Mouse (Mus musculus) urinary bladder, postnatal 25 days (tissue): ENCODE measurements around the gene Hmcn1.

ENCODE experiments used
- DNase-seq: peaks from one replicate; pipeline ENCODE4 v3.0.0; 2022; ENCODE audit warnings: low spot score

The Hmcn1 gene

GRCm38 (mm10) chr1:150993162-150994064, at the start of gene Hmcn1:
Gene Hmcn1, minus strand, starts transcription at chr1:150993435.
- peak; percentile 16 for DNase-seq

GRCm38 (mm10) chr1:151040945-151041649, 47.9 kb upstream of the Hmcn1 start:
- no peak for DNase-seq

- DNase-seq = no peak
Measured at GRCm38 (mm10) chr1:151040290-151040689, 47.1 kb upstream of the Hmcn1 start.

- no peak for DNase-seq
Measured at GRCm38 (mm10) chr1:151039189-151039588, 46.0 kb upstream of the Hmcn1 start.

- no peak for DNase-seq
Measured at GRCm38 (mm10) chr1:151038566-151038965, 45.3 kb upstream of the Hmcn1 start.

GRCm38 (mm10) chr1:151036405-151036985, 43.3 kb upstream of the Hmcn1 start:
- no peak for DNase-seq

- DNase-seq = no peak
Measured at GRCm38 (mm10) chr1:151035766-151036165, 42.5 kb upstream of the Hmcn1 start.

GRCm38 (mm10) chr1:151034993-151035592, 41.9 kb upstream of the Hmcn1 start:
- peak; percentile 66 for DNase-seq

GRCm38 (mm10) chr1:151033291-151033690, 40.1 kb upstream of the Hmcn1 start:
- no peak for DNase-seq

- no peak for DNase-seq
Measured at GRCm38 (mm10) chr1:151031581-151031980, 38.3 kb upstream of the Hmcn1 start.

GRCm38 (mm10) chr1:151031086-151031485, 37.9 kb upstream of the Hmcn1 start:
- DNase-seq = no peak

- no peak for DNase-seq
Measured at GRCm38 (mm10) chr1:151025049-151025773, 32.0 kb upstream of the Hmcn1 start.

GRCm38 (mm10) chr1:151019273-151019890, 26.1 kb upstream of the Hmcn1 start:
- DNase-seq = no peak

- peak; percentile 59 for DNase-seq
Measured at GRCm38 (mm10) chr1:151011056-151011455, 17.8 kb upstream of the Hmcn1 start.

GRCm38 (mm10) chr1:151009115-151009797, 16.0 kb upstream of the Hmcn1 start:
- DNase-seq = peak; percentile 40

- DNase-seq = no peak
Measured at GRCm38 (mm10) chr1:151007747-151008146, 14.5 kb upstream of the Hmcn1 start.

GRCm38 (mm10) chr1:151004007-151004406, 10.8 kb upstream of the Hmcn1 start:
- DNase-seq = no peak

GRCm38 (mm10) chr1:151001868-151002428, 8.7 kb upstream of the Hmcn1 start:
- no peak for DNase-seq

- DNase-seq = no peak
Measured at GRCm38 (mm10) chr1:151000714-151001113, 7.5 kb upstream of the Hmcn1 start.

GRCm38 (mm10) chr1:150994612-150995011, 1.4 kb upstream of the Hmcn1 start:
- no peak for DNase-seq
